Mouse (Mus musculus) liver, adult (tissue): ENCODE measurements around the gene Zc3h7b.

Experiments used
- GATA4 ChIP-seq: IDR thresholded peaks from 2 replicates; pipeline ENCODE4 v1.6.1; 2014; ENCODE audit warnings: mild to moderate bottlenecking, low read length; ENCODE audit not compliant: insufficient replicate concordance

The Zc3h7b gene

DNA sequence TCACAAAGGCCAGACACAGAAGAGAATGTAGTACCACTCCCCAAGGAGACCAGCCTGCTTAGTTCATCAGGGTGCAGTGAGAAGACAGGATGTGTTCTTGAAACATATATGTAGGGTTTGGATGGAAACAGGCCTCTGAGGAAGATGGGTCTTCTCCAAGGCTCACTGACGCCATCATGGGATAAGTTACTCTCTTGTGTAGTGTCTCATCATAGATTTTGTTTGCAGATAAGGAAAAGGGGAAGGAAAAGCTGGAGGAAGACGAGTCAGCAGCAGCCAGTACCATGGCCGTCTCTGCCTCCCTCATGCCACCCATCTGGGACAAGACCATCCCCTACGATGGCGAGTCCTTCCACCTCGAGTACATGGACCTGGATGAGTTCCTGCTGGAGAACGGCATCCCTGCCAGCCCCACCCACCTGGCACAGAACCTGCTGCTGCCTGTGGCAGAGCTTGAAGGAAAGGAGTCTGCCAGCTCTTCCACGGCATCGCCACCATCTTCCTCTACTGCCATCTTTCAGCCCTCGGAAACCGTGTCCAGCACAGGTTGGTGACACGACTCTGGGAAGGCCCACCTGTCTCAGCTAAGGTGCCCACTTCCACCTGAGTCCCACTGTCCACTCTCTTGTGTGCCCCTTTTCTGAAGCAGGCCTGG lies 70.0 kb downstream of the Zc3h7b start:
- no peak for TF ChIP-seq GATA4

DNA sequence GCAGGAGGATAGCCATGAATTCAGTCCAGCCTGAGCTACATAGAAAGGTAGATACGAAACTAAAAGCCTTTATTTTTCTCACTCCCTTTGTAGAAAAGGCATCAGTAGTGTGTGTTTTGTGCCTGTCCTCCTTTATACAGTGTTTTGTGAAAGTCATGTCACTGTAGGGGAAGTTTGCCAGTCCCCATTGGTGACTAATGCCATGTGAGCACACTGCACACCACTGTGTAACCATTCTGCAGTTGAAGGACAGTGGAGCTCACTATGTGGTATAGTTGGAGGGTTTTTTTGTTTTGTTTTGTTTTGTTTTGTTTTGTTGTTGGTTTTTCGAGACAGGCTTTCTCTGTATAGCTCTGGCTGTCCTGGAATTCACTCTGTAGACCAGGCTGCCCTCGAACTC lies 73.5 kb downstream of the Zc3h7b start:
- no peak for TF ChIP-seq GATA4

DNA sequence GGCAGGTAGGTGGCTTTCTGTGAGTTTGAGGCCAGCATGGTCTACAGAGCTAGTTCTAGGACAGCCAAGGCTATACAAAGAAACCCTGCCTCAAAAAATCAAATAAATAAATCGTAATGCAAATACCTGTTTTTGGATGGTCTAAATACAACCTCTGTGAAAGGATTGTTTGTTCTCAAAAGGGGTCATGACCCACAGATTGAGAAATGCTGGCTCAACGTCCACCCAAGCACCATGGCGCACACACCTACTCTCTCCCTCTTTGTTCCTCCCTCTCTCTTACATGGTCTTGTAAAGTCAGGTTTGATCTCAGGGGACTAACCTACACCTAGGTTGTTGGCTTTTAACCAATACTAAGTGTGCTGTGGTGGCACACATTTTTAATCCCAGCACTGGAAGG lies 77.8 kb downstream of the Zc3h7b start:
- no peak for TF ChIP-seq GATA4

DNA sequence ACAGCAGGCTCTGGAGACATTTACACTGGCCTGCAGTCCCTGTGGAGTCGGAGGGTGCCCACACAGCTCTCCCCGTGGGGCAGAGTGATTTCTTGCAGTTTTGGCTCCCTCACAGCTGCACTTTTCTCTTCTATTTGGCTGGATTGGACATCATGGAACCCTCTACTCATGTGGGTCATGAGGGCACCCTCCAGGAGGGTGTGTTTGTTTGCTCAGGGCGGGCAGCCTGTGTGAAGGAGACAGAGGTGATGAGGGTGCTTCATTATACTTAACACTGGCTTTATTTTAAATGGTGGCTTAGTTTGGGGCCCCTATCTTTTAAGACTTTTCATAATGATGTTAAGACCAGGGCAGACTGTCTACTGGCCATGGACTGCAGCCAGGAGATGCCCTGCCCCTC lies 80.0 kb downstream of the Zc3h7b start:
- TF ChIP-seq GATA4: no peak

DNA sequence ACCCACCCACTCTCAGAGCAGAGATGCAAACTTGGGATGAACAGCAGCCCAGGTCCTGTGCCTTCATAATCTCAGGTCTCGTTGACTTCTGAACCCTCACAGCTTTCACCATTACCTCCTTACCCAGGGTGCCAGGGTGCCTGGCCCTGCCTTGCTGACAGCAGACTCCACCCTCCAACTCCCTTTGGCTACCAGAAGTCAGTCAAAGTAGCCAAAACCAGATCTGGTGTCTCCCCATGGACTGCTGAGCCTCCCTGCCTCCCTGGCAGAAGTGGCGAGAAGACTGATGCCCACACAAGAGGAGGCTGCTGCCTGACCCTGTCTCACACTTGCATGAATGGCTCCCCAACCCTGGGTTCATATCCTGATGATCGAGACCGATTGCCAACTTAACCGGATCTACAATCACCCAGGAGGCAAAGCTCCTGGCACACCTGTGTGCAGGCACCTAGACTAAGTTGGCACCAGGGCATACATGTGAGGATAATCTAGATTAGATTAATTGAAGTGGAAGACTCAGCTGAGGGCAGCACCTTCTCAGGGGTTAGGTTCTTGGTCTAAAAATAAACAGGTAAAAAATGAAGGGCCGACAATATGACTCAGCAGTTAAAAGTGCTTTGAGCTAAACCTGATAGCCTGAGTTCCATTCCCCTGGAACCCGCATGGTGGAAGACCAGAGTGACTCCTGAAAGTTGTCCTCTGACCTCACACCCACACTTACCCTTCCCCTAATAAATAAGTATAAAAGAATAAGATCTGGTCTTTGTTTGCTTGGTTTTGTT lies 83.8 kb downstream of the Zc3h7b start:
- no peak for TF ChIP-seq GATA4

DNA sequence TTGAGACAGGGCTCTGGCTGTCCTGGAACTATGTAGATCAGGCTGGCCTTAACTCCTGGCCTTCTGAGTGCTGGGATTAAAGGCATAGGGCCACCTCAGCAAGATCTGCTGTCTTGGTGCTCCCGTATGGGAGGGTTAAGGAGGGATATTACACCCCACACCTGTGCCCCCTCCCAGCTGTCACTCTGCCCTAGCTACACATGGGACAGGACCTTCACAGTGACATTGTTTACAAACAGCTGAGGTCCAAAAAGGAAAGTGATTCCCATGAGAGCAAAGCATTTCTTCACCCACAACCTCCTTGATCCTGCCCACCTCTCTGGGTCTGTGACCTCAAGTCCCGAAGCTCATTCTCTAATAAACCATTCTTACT lies 84.3 kb downstream of the Zc3h7b start:
- TF ChIP-seq GATA4: no peak

DNA sequence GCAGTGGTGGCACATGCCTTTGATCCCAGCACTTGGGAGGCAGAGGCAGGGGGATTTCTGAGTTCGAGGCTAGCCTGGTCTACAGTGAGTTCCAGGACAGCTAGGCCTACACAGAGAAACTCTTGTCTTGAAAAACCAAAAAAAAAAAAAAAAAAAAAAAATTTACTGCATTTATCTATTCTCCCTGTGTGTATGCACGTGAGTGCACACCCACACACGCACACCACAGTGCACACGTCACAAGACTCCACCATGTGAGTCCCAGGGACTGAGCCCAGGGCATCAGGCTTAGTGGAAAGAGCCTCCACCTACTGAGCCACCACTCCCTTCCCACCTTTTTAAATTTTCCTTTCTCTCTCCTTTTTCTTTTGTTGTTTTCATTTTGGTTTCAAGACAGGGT lies 85.7 kb downstream of the Zc3h7b start:
- TF ChIP-seq GATA4: no peak

DNA sequence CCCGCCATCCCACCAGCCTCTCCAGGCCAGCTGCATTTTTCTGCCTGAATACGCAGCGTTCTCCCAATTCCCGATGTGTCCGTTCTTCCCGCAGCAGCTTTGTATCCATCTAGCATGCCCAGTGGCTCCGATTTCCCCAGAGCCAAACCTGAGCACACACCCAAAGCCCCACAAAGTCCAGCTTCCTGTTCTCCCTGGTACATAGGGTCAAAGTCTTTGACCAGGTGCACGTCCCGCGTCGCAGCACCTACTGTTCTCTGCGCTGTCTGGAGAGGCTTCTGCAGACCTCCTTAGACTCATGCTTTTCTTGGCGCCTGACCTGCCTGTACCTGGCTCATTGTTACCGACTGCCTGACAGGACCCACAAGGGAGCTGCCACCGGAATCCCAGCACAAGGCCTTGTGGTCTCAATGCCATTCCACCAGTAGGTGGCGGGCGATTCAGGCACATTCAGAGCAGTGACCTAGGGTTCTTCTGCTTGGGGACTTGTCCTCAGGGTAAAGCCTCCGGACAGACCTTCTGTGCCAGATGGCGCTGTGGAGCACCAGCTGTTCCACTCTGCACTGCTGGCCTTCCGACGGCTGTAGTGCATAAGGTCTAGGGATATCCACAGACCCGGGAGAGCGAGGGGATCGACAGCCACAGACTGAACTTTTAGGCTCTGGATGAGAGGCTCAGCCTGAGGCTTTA lies 86.4 kb downstream of the Zc3h7b start:
- no peak for TF ChIP-seq GATA4

DNA sequence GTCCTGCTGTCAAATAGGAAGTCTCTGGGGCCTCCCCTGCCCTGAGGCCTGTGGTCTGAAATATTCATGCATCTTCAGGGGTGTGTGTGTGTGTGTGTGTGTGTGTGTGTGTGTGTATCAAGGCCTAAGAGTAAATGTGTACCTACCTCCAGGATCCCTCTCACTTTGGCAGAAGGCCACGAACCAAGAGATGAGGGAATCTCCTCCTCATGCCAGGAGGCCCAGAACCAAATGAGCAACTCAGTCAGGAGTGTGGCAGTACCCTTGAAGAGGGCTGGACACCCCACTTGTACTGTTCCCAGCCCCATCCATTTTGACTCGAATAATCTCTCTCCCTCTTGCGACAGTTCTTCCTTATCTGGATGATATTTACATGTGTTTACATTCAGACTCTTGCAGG lies 87.4 kb downstream of the Zc3h7b start:
- no peak for TF ChIP-seq GATA4

DNA sequence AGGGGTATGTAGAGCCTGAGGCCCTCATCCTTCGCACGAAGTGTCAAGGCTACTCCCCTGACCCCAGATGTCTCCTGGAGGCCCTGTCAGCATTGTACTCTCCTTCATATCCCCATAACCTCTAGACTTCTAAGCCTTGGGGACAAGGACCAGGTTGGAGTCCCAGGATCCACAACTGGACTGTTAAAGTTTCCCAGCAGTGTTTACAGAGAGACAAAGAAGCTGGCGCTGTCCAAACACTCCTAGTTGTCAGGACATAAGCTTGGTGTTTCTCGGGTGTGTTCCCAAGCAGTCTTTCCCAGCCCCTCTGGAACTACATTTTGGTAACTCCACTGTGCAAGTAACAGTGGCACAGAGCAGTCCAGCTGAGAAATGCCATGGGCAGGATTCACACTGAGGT lies 88.6 kb downstream of the Zc3h7b start:
- TF ChIP-seq GATA4: no peak

DNA sequence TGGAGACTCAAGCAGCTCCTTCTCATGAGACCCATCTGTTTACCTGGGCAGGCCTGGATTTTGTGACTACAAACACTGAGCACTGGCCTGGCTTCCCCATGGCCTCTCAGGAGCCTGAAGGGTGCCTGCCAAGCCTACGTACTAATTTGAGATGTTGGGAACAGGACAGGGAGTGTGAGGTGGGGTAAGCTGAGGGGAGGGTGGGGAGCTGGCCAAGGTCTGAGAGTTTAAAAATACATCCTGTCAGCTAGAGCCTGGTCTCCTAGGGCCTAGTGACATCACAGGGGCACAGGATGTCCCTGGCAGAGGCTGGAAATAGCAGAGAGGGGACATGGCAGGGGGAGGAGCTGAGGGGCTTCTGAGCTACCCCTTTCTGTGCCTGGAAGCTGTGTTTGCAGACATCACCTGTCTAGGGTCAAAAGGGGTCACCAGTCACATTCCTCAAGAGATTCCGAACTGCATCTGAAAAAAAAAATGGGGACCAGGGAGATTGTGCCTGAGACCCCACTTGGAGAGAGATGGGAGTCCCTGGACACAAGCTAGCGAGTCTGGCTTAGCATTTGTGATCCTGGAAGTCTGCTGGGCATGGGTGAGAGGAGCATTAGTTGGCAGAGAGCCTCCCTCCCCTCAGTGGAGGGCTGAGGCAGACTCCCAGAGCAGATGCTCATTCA lies 89.4 kb downstream of the Zc3h7b start:
- TF ChIP-seq GATA4: no peak

DNA sequence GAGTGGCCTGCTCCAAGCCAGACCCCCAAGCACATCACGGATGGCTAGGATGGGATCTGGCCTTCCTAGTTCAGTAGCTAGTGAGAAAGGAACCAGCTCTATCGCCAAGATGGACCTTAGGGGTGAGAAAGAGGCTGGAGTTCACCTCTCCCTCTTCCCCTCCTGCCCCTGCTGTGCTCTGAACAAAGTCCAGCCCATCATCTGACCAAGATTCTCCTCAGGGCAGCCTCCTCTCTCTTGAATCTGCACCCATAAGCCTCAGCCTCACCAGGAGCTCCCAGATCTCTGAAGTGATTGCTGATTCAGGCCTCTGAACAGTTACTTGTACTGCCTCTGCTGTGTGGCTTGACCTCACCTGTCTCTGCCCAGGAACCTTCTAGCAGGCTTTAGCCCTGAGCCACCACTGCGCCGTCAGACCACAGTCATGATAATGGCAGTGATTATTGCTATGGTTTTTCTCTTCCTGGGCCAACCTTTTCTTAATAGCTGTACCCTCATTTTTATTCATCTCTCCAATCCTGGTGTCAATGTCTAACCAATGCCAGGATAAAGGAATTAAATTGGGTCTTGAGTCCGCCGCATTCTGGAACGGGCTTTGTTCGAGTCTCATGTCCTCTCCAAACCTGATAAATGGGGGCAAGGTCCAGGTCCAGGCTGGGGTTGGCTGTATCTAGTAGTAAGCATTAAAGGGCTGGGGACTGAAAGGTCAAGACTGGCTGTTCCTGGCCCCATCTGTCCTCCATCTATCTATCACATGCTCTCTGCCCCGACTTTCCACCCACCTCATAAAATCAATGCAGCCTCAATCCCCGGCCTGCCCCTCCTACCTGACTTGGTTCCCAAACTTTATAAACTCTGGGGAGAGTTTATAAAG lies 90.4 kb downstream of the Zc3h7b start:
- TF ChIP-seq GATA4: peak; percentile 80; the same call in 1 of the 2 replicates

DNA sequence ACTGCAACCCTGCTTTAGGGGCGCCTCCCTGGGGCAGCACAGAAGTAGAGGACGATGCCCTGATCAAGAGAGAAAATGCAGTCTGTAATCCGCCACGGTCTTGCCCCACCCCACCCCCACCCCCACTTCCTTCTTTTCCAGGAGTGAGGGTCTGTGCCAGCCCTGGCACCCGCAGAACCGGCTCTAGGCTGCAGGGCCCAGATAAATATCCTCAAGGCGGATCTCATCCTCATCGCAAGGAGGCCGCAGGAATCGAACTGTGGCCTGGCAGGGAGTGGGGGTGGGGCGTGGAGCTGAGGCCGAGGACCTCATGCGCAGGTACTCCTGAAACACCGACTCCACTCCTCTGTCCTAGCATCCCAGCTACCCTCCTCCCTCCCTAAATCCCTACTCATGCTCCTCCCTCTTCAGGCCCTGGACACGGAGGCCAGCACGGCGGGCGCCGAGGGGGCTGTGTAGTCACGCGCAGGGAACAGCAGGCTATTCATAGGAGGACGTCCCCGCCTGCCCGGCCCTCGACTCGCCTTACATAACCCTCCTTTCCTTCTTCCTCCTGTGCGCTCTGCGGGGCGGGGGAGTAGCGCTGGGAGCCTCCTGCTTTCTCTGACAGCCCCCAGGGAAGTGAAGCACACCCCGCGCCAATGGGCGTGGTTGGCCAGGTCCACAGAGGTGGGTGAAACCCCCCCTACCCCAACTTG lies 91.4 kb downstream of the Zc3h7b start:
- peak; percentile 39; the same call in 1 of the 2 replicates for TF ChIP-seq GATA4

DNA sequence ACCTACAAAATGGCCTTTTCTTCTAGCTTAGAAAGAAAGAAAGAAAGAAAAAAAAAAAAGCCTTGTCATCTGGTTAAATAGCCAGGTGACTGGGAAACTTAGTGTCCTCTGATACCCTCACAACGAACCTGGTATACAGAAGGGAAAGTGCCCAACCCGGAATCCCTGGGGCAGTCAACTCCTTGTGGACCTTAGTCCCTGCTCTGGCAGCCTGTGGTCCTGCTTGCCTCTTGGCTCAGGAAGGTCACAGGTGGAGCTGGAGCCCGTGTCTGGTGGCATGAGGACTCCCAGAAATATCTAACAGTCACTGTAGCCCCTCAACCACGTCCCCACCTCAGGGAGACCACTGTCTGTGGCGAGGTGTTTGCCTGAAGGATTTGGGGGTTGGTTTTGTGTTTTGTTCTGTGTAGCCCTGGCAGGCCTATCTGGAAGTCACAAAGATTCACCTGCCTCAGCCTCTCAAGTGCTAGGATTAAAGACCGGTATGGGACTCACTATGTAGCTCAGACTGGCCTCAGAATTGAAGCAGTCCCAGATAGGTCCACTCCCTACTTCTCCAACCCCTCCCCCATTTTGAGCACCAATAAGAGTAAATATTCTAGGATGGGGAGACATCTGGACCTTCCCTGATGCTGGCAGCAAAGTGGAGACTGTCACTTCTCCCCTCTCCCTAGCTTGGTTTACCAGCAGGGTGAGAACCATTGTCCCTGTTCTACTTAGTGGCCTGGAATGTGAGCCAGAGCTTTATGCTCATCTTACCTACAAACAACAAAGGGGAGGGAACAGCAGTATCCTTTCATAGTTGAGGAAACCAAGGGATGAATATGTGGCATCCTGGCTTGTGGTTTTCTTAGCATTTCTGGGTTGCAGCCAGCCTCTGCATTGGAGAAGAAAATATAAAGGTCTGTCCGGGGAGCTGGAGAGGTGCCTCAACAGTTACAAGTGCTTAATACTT lies 92.4 kb downstream of the Zc3h7b start:
- TF ChIP-seq GATA4: no peak
